Mouse (Mus musculus) kidney, postnatal 0 days (tissue): Measurements from ENCODE around the gene Tmigd1. TPM values are rescaled to one million over a fixed set of nuclear protein-coding genes. Genes with fewer than 3 reads are reported as not detected.

Source experiments
- ATAC-seq: fragments of 200-750 bp; cut with Nextera tagmentation; replicated peaks from 2 replicates; pipeline ENCODE4 v1.8.0; 2017; ENCODE audit warnings: low read depth, moderate number of reproducible peaks, moderate TSS enrichment, moderate library complexity; ENCODE audit not compliant: low FRiP score
- DNase-seq: peaks from one replicate; pipeline ENCODE4 v3.0.0-alpha.2; 2016; ENCODE audit warnings: low spot score
- H3K27ac ChIP-seq: fragments of 300-500 bp; sonication (generic); 2 replicates; pipeline ENCODE4 v1.5.1; 2014; ENCODE audit warnings: mild to moderate bottlenecking
- H3K27me3 ChIP-seq: fragments of 300-500 bp; sonication (generic); 2 replicates; pipeline ENCODE4 v1.6.1; 2014; ENCODE audit warnings: low read length, mixed read lengths; ENCODE audit not compliant: insufficient read depth
- H3K36me3 ChIP-seq: fragments of 300-500 bp; sonication (generic); 2 replicates; pipeline ENCODE4 v1.6.1; 2014; ENCODE audit warnings: low read length, mixed read lengths; ENCODE audit not compliant: insufficient read depth
- H3K4me1 ChIP-seq: fragments of 300-500 bp; sonication (generic); replicated peaks from 2 replicates; pipeline ENCODE4 v1.6.1; 2014; ENCODE audit warnings: antibody characterized with exemption, low read length, mixed read lengths; ENCODE audit not compliant: insufficient read depth
- H3K4me2 ChIP-seq: fragments of 300-500 bp; sonication (generic); 2 replicates; pipeline ENCODE4 v1.6.1; 2014; ENCODE audit warnings: mild to moderate bottlenecking, low read length, moderate library complexity, mixed read lengths
- H3K4me3 ChIP-seq: fragments of 300-500 bp; sonication (generic); replicated peaks from 2 replicates; pipeline ENCODE4 v1.5.1; 2014; ENCODE audit warnings: low read depth, low read length
- H3K9ac ChIP-seq: fragments of 300-500 bp; sonication (generic); 2 replicates; pipeline ENCODE4 v1.6.1; 2014; ENCODE audit warnings: low read depth, low read length
- H3K9me3 ChIP-seq: fragments of 300-500 bp; sonication (generic); replicated peaks from 2 replicates; pipeline ENCODE4 v1.6.1; 2016; ENCODE audit warnings: low read length, inconsistent platforms, mixed read lengths
- CTCF ChIP-seq: IDR thresholded peaks from 2 replicates; pipeline ENCODE4 v1.5.1; 2016; ENCODE audit warnings: antibody characterized with exemption, low read depth, mild to moderate bottlenecking, moderate library complexity
- WGBS: fragments of 180-500 bp; shearing (Covaris S2); extraction: QIAGEN DNeasy Blood & Tissue Kit; methylation state at CpG from one replicate; pipeline ENCODE4 v1.1.7; 2014; 5-methylcytosine and 5-hydroxymethylcytosine counted together
- polyA plus RNA-seq: library from polyadenylated mRNA; unstranded; fragments of >200 nt; fragmentation: Nextera tagmentation; extraction: Ambion mirVana; gene quantifications from 2 replicates; pipeline ENCODE4 v1.2.1, GENCODE M21; 2015

Tmigd1 gene
- polyA plus RNA-seq, 1 experiment from 2014 or later, result 22.6 TPM

DNA sequence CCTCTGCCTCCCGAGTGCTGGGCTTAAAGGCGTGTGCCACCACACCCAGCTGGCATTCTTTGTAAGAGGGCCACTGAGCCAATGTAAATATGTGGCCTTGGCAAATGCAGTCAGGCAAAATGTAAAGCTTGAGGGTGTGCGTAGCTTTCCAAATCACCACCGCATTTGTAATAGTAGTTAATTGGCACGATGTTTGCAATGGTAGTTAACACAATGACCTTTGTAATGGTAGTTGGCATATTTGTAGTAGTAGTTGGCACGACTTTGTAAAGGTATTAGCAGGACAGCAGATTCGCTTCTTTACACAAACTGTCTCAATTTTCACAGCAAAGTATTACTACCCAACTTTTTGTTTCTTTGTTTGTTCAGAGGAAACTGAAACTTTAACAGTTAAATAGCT lies 6.7 kb downstream of the Tmigd1 start:
- ATAC-seq, result no peak
- TF ChIP-seq CTCF, result no peak
- WGBS, result 73% methylated on average over 7 of the region's 7 CpGs

GRCm38 (mm10) chr11:76911325-76912054 lies 9.5 kb downstream of the Tmigd1 start:
- Histone ChIP-seq H3K27ac (peak overlapping the region; percentile 86), H3K4me2 (no peak overlapping the region), H3K4me3 (no peak overlapping the region), H3K9ac (peak overlapping the region; percentile 18; the same call in 1 of the 2 replicates), H3K36me3 (no peaks in the 10 kb centered on the region), H3K4me1 (peaks cover 15% of the 10 kb centered on the region), H3K9me3 (no peaks in the 10 kb centered on the region), H3K27me3 (no peaks in the 10 kb centered on the region)
- peak; percentile 77 for DNase-seq
- WGBS, result 47% methylated on average over 3 of the region's 3 CpGs
- peak; percentile 94 for ATAC-seq
- TF ChIP-seq CTCF, result no peak

More for the DNA sequence above, 6.7 kb downstream of the Tmigd1 start:
- H3K9ac ChIP-seq, result no peak overlapping the region
- H3K27me3 ChIP-seq, result no peaks in the 10 kb centered on the region
- H3K4me2 ChIP-seq, result no peak overlapping the region
- H3K36me3 ChIP-seq, result no peaks in the 10 kb centered on the region
- H3K4me1 ChIP-seq, result peaks cover 14% of the 10 kb centered on the region
- H3K9me3 ChIP-seq, result no peaks in the 10 kb centered on the region
- no peak overlapping the region for H3K27ac ChIP-seq
- no peak for DNase-seq
- H3K4me3 ChIP-seq, result no peak overlapping the region

- no peaks in the 10 kb centered on the region for H3K27me3 ChIP-seq
- 20% methylated on average over 7 of the region's 7 CpGs for WGBS
- ATAC-seq (no peak), DNase-seq (peak; percentile 46)
- no peak overlapping the region for H3K4me2 ChIP-seq
- H3K4me1 ChIP-seq, result peaks cover 20% of the 10 kb centered on the region
- no peaks in the 10 kb centered on the region for H3K36me3 ChIP-seq
- H3K27ac ChIP-seq, result peak overlapping the region; percentile 86
- H3K4me3 ChIP-seq, result no peak overlapping the region
- H3K9me3 ChIP-seq, result no peaks in the 10 kb centered on the region
- no peak overlapping the region for H3K9ac ChIP-seq
- no peak for TF ChIP-seq CTCF
These were observed 10.1 kb downstream of the Tmigd1 start for GRCm38 (mm10) chr11:76912055-76912395.

DNA sequence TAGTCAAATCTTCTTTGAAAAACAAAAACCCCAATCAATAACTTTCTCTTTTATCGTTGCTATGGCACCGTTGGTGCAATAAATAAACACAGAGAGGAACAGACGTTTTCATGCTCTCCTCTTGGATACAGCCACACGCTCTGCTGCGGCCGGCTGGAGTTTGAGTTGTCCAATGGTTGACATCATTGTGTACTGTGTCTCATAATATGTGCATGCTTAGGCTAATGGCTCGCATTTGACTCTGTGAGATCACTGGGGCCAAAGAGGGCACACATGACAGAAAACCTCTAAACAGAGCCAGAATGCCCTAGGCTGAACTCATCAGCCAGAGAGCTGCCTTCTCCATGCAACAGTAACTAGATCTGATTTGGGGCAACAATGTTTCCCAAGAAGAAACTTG lies 12.4 kb downstream of the Tmigd1 start:
- Histone ChIP-seq H3K27ac (no peak overlapping the region), H3K9me3 (no peaks in the 10 kb centered on the region), H3K4me2 (no peak overlapping the region), H3K9ac (no peak overlapping the region), H3K4me3 (no peak overlapping the region), H3K4me1 (peaks cover 26% of the 10 kb centered on the region), H3K27me3 (no peaks in the 10 kb centered on the region), H3K36me3 (no peaks in the 10 kb centered on the region)
- no peak for TF ChIP-seq CTCF
- DNase-seq, result no peak
- no peak for ATAC-seq
- 60% methylated on average over 7 of the region's 7 CpGs for WGBS

- peaks cover 19% of the 10 kb centered on the region for H3K4me1 ChIP-seq
- DNase-seq (peak; percentile 79), ATAC-seq (peak; percentile 71)
- H3K9ac ChIP-seq, result no peak overlapping the region
- no peaks in the 10 kb centered on the region for H3K27me3 ChIP-seq
- no peaks in the 10 kb centered on the region for H3K9me3 ChIP-seq
- 13% methylated on average over 13 of the region's 13 CpGs for WGBS
- H3K4me3 ChIP-seq, result no peak overlapping the region
- H3K4me2 ChIP-seq, result peak overlapping the region; percentile 39
- no peak overlapping the region for H3K27ac ChIP-seq
- TF ChIP-seq CTCF, result no peak
- H3K36me3 ChIP-seq, result no peaks in the 10 kb centered on the region
These were observed 14.7 kb downstream of the Tmigd1 start for GRCm38 (mm10) chr11:76916539-76917229.

GRCm38 (mm10) chr11:76917230-76917548 lies 15.2 kb downstream of the Tmigd1 start:
- Histone ChIP-seq H3K9me3 (no peaks in the 10 kb centered on the region), H3K27ac (no peak overlapping the region), H3K36me3 (no peaks in the 10 kb centered on the region), H3K4me3 (no peak overlapping the region), H3K27me3 (no peaks in the 10 kb centered on the region), H3K4me1 (peaks cover 15% of the 10 kb centered on the region), H3K4me2 (peak overlapping the region; percentile 39), H3K9ac (no peak overlapping the region)
- 15% methylated on average over 3 of the region's 3 CpGs for WGBS
- no peak for ATAC-seq
- DNase-seq, result peak; percentile 39
- no peak for TF ChIP-seq CTCF
